10 mouse cellular contexts compared by ENCODE assay signal in genomic region chr15:27405721-27406161, GRCm38 (mm10).
DNase-seq lines count a peak whose midpoint lies in the region; ATAC-seq and TF ChIP-seq lines count a peak whose summit lies in the region.
"Had no signal": no experiment of that assay in that cellular context is flagged by ENCODE, and none has a peak within 500 bp of the region (broad histone marks: within the 10 kb centered on the region; RNA-seq: fewer than 3 reads in every experiment).

No protein-coding gene starts in this region.

- no peak overlapping the region for H3K27ac ChIP-seq in limb, embryonic 14.5 days (replicated peaks; ENCODE audit: low read depth, low read length)
- no peak overlapping the region for H3K27ac ChIP-seq in hindbrain, embryonic 16.5 days (ENCODE audit: low read depth, low read length)
- no peak overlapping the region for H3K27ac ChIP-seq in forebrain, embryonic 11.5 days (ENCODE audit: low read depth, low read length)
- H3K27ac ChIP-seq: liver, embryonic 14.5 days had no signal

- WGBS in limb, embryonic 14.5 days, result 74% methylated on average over 20 of the region's 20 CpGs
- WGBS in hindbrain, embryonic 16.5 days, result 78% methylated on average over 20 of the region's 20 CpGs
- WGBS in forebrain, embryonic 11.5 days, result 86% methylated on average over 20 of the region's 20 CpGs

- H3K4me2 ChIP-seq in limb, embryonic 14.5 days (replicated peaks; ENCODE audit: low read depth, low read length, severe bottlenecking), result no peak overlapping the region
- no peak overlapping the region for H3K4me2 ChIP-seq in hindbrain, embryonic 16.5 days (ENCODE audit: low read length)
- H3K4me2 ChIP-seq in forebrain, embryonic 11.5 days (ENCODE audit: low read depth, low read length, severe bottlenecking), result no peak overlapping the region

- H3K4me1 ChIP-seq in limb, embryonic 14.5 days (ENCODE audit: control insufficient read depth, insufficient read depth, low read length), result no peaks in the 10 kb centered on the region
- H3K4me1 ChIP-seq in hindbrain, embryonic 16.5 days (ENCODE audit: control insufficient read depth, insufficient read depth, low read depth, low read length), result no peaks in the 10 kb centered on the region
- no peaks in the 10 kb centered on the region for H3K4me1 ChIP-seq in forebrain, embryonic 11.5 days (replicated peaks; ENCODE audit: control insufficient read depth, insufficient read depth, low read length)

- no peaks in the 10 kb centered on the region for H3K27me3 ChIP-seq in limb, embryonic 14.5 days (ENCODE audit: control insufficient read depth, insufficient read depth, low read length)
- no peaks in the 10 kb centered on the region for H3K27me3 ChIP-seq in hindbrain, embryonic 16.5 days (replicated peaks; ENCODE audit: control insufficient read depth, insufficient read depth, low read length)
- H3K27me3 ChIP-seq in forebrain, embryonic 11.5 days (ENCODE audit: control insufficient read depth, insufficient read depth, low read length), result no peaks in the 10 kb centered on the region

- H3K9ac ChIP-seq in limb, embryonic 14.5 days (ENCODE audit: low read depth, low read length, severe bottlenecking), result no peak overlapping the region
- H3K9ac ChIP-seq in hindbrain, embryonic 16.5 days (ENCODE audit: low read depth, low read length), result no peak overlapping the region
- no peak overlapping the region for H3K9ac ChIP-seq in forebrain, embryonic 11.5 days (ENCODE audit: low read length)
- H3K9ac ChIP-seq: liver, embryonic 14.5 days had no signal

- DNase-seq in kidney, postnatal 10 days, result peak; percentile 51
- DNase-seq in kidney, adult 18-20 months, result no peak
- peak; percentile 12 for DNase-seq in adrenal gland, postnatal 25 days
- DNase-seq in gastrocnemius, postnatal 36 days, result peak; percentile 18 to 23
- DNase-seq in limb, embryonic 14.5 days (ENCODE audit: low spot score), result no peak
- DNase-seq in forebrain, embryonic 11.5 days (ENCODE audit: low spot score), result no peak
- DNase-seq in thymus, adult 18-20 months, result no peak

- H3K9me3 ChIP-seq in limb, embryonic 14.5 days (ENCODE audit: control insufficient read depth, low read length), result no peaks in the 10 kb centered on the region
- no peaks in the 10 kb centered on the region; the same call in 1 of the 2 replicates for H3K9me3 ChIP-seq in hindbrain, embryonic 16.5 days (ENCODE audit: control insufficient read depth, low read length)
- H3K9me3 ChIP-seq in forebrain, embryonic 11.5 days (ENCODE audit: control insufficient read depth, low read length), result no peaks in the 10 kb centered on the region

- intact Hi-C loops in gastrocnemius, postnatal 36 days (cut with DNase I), result no loop called here

- no peaks in the 10 kb centered on the region for H3K36me3 ChIP-seq in limb, embryonic 14.5 days (ENCODE audit: control insufficient read depth, insufficient read depth, low read length)
- H3K36me3 ChIP-seq in hindbrain, embryonic 16.5 days (ENCODE audit: control insufficient read depth, insufficient read depth, low read length), result no peaks in the 10 kb centered on the region
- no peaks in the 10 kb centered on the region for H3K36me3 ChIP-seq in forebrain, embryonic 11.5 days (ENCODE audit: control insufficient read depth, insufficient read depth, low read length)

- H3K4me3 ChIP-seq in limb, embryonic 14.5 days (replicated peaks; ENCODE audit: low read length), result no peak overlapping the region
- H3K4me3 ChIP-seq in hindbrain, embryonic 16.5 days (ENCODE audit: low read length), result no peak overlapping the region
- no peak overlapping the region for H3K4me3 ChIP-seq in forebrain, embryonic 11.5 days (ENCODE audit: low read depth, low read length)

- no peak for TF ChIP-seq POLR2A in limb, embryonic 14.5 days (IDR thresholded peaks at IDR 0.05; ENCODE audit: borderline replicate concordance, extremely low read depth, insufficient read depth, insufficient read length)

- ATAC-seq in limb, embryonic 14.5 days (ENCODE audit: low FRiP score, low read depth), result peak; percentile 44; the same call in 1 of the 2 replicates
- no peak for ATAC-seq in hindbrain, embryonic 16.5 days
- ATAC-seq in forebrain, embryonic 11.5 days (replicated peaks; ENCODE audit: low FRiP score), result no peak
- ATAC-seq: forebrain, embryonic 14.5 days had no signal

Comparison
In these comparisons a context has a peak if more than half of its experiments do, and no peak if none do; other contexts are left out.
1. DNase-seq: peak in kidney, postnatal 10 days (single experiment), adrenal gland, postnatal 25 days (single experiment) and gastrocnemius, postnatal 36 days (2 of 2); none in kidney, adult 18-20 months (single experiment), limb, embryonic 14.5 days (single experiment), forebrain, embryonic 11.5 days (single experiment) and thymus, adult 18-20 months (0 of 2).